Mouse (Mus musculus) liver, adult 2 months (tissue): ENCODE data around the gene Rps6kb2.

Experiments used
- CTCF ChIP-seq: fragments of 200-500 bp; IDR thresholded peaks from 2 replicates; pipeline ENCODE4 v1.5.1; 2011; ENCODE audit warnings: low read depth, low read length, control low read depth
- POLR2A ChIP-seq: fragments of 200-500 bp; IDR thresholded peaks from 2 replicates; pipeline ENCODE4 v1.6.1; 2011; ENCODE audit warnings: low read length, control low read depth; ENCODE audit not compliant: insufficient read depth; ENCODE audit errors: extremely low read depth

DNA sequence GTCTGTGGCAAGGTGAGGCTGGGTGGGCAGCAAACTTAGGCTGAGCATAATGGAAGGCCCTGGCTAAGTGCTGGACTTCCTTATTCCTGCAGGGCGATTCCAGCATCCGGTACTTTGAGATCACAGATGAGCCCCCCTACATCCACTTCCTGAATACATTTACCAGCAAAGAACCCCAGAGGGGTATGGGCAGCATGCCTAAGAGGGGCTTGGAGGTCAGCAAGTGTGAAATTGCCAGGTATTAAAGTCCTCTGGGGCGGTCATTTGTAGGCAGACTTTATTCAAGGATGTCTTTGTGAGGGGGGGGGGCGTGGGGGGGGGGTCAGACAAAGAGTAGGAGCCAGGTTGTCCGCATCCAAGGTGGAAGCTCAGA, 11.7 kb downstream of the Rps6kb2 start:
- no peak for TF ChIP-seq CTCF
- TF ChIP-seq POLR2A, result no peak
